Mouse (Mus musculus) heart, embryonic 12.5 days (tissue): ENCODE results near the gene Pdk2. TPM values are rescaled to one million over a fixed set of nuclear protein-coding genes. Genes with fewer than 3 reads are reported as not detected.

Experiments used
- ATAC-seq: fragments of 200-750 bp; cut with Nextera tagmentation; 2 replicates; pipeline ENCODE4 v1.8.0; 2017; ENCODE audit warnings: moderate TSS enrichment, moderate library complexity; ENCODE audit not compliant: insufficient number of reproducible peaks, low FRiP score
- H3K27ac ChIP-seq: fragments of 300-500 bp; sonication (generic); 2 replicates; pipeline ENCODE4 v1.5.1; 2016; ENCODE audit warnings: mild to moderate bottlenecking, moderate library complexity; ENCODE audit not compliant: poor library complexity, severe bottlenecking
- H3K27me3 ChIP-seq: fragments of 300-500 bp; sonication (generic); replicated peaks from 2 replicates; pipeline ENCODE4 v1.6.1; 2016; ENCODE audit warnings: mild to moderate bottlenecking, moderate library complexity
- H3K36me3 ChIP-seq: fragments of 300-500 bp; sonication (generic); 2 replicates; pipeline ENCODE4 v1.6.1; 2016; ENCODE audit warnings: mild to moderate bottlenecking, moderate library complexity
- H3K4me1 ChIP-seq: fragments of 300-500 bp; sonication (generic); replicated peaks from 2 replicates; pipeline ENCODE4 v1.6.1; 2016; ENCODE audit warnings: mild to moderate bottlenecking
- H3K4me2 ChIP-seq: fragments of 300-500 bp; sonication (generic); 2 replicates; pipeline ENCODE4 v1.6.1; 2016; ENCODE audit warnings: mild to moderate bottlenecking, moderate library complexity
- H3K4me3 ChIP-seq: fragments of 300-500 bp; sonication (generic); 2 replicates; pipeline ENCODE4 v1.5.1; 2016; ENCODE audit warnings: mild to moderate bottlenecking
- H3K9ac ChIP-seq: fragments of 300-500 bp; sonication (generic); 2 replicates; pipeline ENCODE4 v1.6.1; 2016; ENCODE audit warnings: mild to moderate bottlenecking, moderate library complexity
- H3K9me3 ChIP-seq: fragments of 300-500 bp; sonication (generic); replicated peaks from 2 replicates; pipeline ENCODE4 v1.6.1; 2016; ENCODE audit warnings: mild to moderate bottlenecking, moderate library complexity
- WGBS: fragments of 180-500 bp; shearing (Covaris S2); methylation state at CpG from one replicate; pipeline ENCODE4 v1.1.7; 2016; 5-methylcytosine and 5-hydroxymethylcytosine counted together
- polyA plus RNA-seq: library from polyadenylated mRNA; unstranded; fragments of >200 nt; fragmentation: Nextera tagmentation; extraction: Ambion mirVana; gene quantifications from 2 replicates; pipeline ENCODE4 v1.2.1, GENCODE M21; 2016

Pdk2 gene
- polyA plus RNA-seq, 1 experiment from 2014 or later: 65.1 TPM

- H3K9ac ChIP-seq: no peak overlapping the region
- H3K36me3 ChIP-seq: peaks cover 15% of the 10 kb centered on the region
- H3K27me3 ChIP-seq: no peaks in the 10 kb centered on the region
- no peak for ATAC-seq
- H3K27ac ChIP-seq: peak overlapping the region; percentile 88
- H3K4me2 ChIP-seq: peak overlapping the region; percentile 47
- peaks cover 69% of the 10 kb centered on the region for H3K4me1 ChIP-seq
- WGBS: 36% methylated on average over 8 of the region's 8 CpGs
- no peak overlapping the region for H3K4me3 ChIP-seq
- 0 out of 2 replicates have a peak, but pooled peaks cover 3% of the 10 kb centered on the region for H3K9me3 ChIP-seq
Measured at GRCm38 (mm10) chr11:95070140-95071107, 29.3 kb upstream of the Pdk2 start.

GRCm38 (mm10) chr11:95069226-95069957, 28.2 kb upstream of the Pdk2 start:
- Histone ChIP-seq H3K27me3 (no peaks in the 10 kb centered on the region), H3K4me2 (no peak overlapping the region), H3K4me3 (no peak overlapping the region), H3K9ac (no peak overlapping the region), H3K4me1 (peaks cover 58% of the 10 kb centered on the region), H3K36me3 (peaks cover 19% of the 10 kb centered on the region), H3K27ac (peak overlapping the region; percentile 88; the same call in 1 of the 2 replicates), H3K9me3 (0 out of 2 replicates have a peak, but pooled peaks cover 3% of the 10 kb centered on the region)
- no peak for ATAC-seq
- 78% methylated on average over 10 of the region's 10 CpGs for WGBS

GRCm38 (mm10) chr11:95056768-95057501, 15.8 kb upstream of the Pdk2 start:
- H3K4me2 ChIP-seq: no peak overlapping the region
- H3K9ac ChIP-seq: no peak overlapping the region
- ATAC-seq: no peak
- H3K27ac ChIP-seq: no peak overlapping the region
- H3K4me1 ChIP-seq: peaks cover 5% of the 10 kb centered on the region
- no peaks in the 10 kb centered on the region for H3K9me3 ChIP-seq
- H3K27me3 ChIP-seq: peaks cover 11% of the 10 kb centered on the region
- H3K36me3 ChIP-seq: peaks cover 72% of the 10 kb centered on the region
- H3K4me3 ChIP-seq: no peak overlapping the region
- 44% methylated on average over 19 of the region's 19 CpGs for WGBS

- Histone ChIP-seq H3K36me3 (peaks cover 47% of the 10 kb centered on the region), H3K4me3 (no peak overlapping the region), H3K4me2 (no peak overlapping the region), H3K27ac (no peak overlapping the region), H3K27me3 (peaks cover 10% of the 10 kb centered on the region), H3K9me3 (no peaks in the 10 kb centered on the region), H3K9ac (no peak overlapping the region), H3K4me1 (peaks cover 5% of the 10 kb centered on the region)
- ATAC-seq: no peak
- WGBS: 56% methylated on average over 9 of the region's 9 CpGs
Measured at GRCm38 (mm10) chr11:95053062-95053461, 11.9 kb upstream of the Pdk2 start.

GRCm38 (mm10) chr11:95046980-95047680, 6.0 kb upstream of the Pdk2 start:
- H3K4me3 ChIP-seq: no peak overlapping the region
- no peaks in the 10 kb centered on the region; the same call in 1 of the 2 replicates for H3K27me3 ChIP-seq
- no peak overlapping the region for H3K4me2 ChIP-seq
- H3K4me1 ChIP-seq: no peaks in the 10 kb centered on the region
- H3K36me3 ChIP-seq: peaks cover 20% of the 10 kb centered on the region; the same call in 1 of the 2 replicates
- no peak overlapping the region for H3K9ac ChIP-seq
- H3K9me3 ChIP-seq: no peaks in the 10 kb centered on the region
- no peak overlapping the region for H3K27ac ChIP-seq
- WGBS: 59% methylated on average over 9 of the region's 9 CpGs
- ATAC-seq: no peak

- 54% methylated on average over 12 of the region's 13 CpGs for whole genome bisulfite sequencing
Measured at GRCm38 (mm10) chr11:95044185-95044870, 3.2 kb upstream of the Pdk2 start.

GRCm38 (mm10) chr11:95043608-95044007, 2.5 kb upstream of the Pdk2 start:
- Histone ChIP-seq H3K4me1 (peaks cover 14% of the 10 kb centered on the region; the same call in 1 of the 2 replicates), H3K36me3 (peaks cover 21% of the 10 kb centered on the region), H3K27me3 (no peaks in the 10 kb centered on the region; the same call in 1 of the 2 replicates), H3K9ac (no peak overlapping the region), H3K27ac (no peak overlapping the region), H3K4me3 (no peak overlapping the region), H3K9me3 (no peaks in the 10 kb centered on the region), H3K4me2 (no peak overlapping the region)
- WGBS: 45% methylated on average over 7 of the region's 7 CpGs
- no peak for ATAC-seq

More at GRCm38 (mm10) chr11:95044185-95044870, 3.2 kb upstream of the Pdk2 start:
- Histone ChIP-seq H3K4me3 (no peak overlapping the region), H3K9me3 (no peaks in the 10 kb centered on the region), H3K36me3 (peaks cover 14% of the 10 kb centered on the region), H3K27me3 (no peaks in the 10 kb centered on the region; the same call in 1 of the 2 replicates), H3K27ac (no peak overlapping the region), H3K4me2 (no peak overlapping the region), H3K9ac (no peak overlapping the region), H3K4me1 (peaks cover 14% of the 10 kb centered on the region; the same call in 1 of the 2 replicates)
- no peak for ATAC-seq

- no peak overlapping the region for H3K27ac ChIP-seq
- no peaks in the 10 kb centered on the region; the same call in 1 of the 2 replicates for H3K27me3 ChIP-seq
- no peak overlapping the region for H3K4me3 ChIP-seq
- peaks cover 26% of the 10 kb centered on the region for H3K36me3 ChIP-seq
- H3K9me3 ChIP-seq: no peaks in the 10 kb centered on the region
- peaks cover 14% of the 10 kb centered on the region; the same call in 1 of the 2 replicates for H3K4me1 ChIP-seq
- no peak overlapping the region for H3K9ac ChIP-seq
- H3K4me2 ChIP-seq: no peak overlapping the region
- no peak for ATAC-seq
- WGBS: 78% methylated on average over 4 of the region's 4 CpGs
Measured at GRCm38 (mm10) chr11:95043060-95043459, 1.9 kb upstream of the Pdk2 start.

GRCm38 (mm10) chr11:95042096-95042495, 942 bp upstream of the Pdk2 start:
- ATAC-seq: 0 out of 2 replicates have a peak, but pooled peaks have one; percentile 26
- H3K4me3 ChIP-seq: peak overlapping the region; percentile 75
- peaks cover 14% of the 10 kb centered on the region; the same call in 1 of the 2 replicates for H3K4me1 ChIP-seq
- peak overlapping the region; percentile 48 for H3K9ac ChIP-seq
- no peak overlapping the region for H3K27ac ChIP-seq
- H3K27me3 ChIP-seq: no peaks in the 10 kb centered on the region; the same call in 1 of the 2 replicates
- no peaks in the 10 kb centered on the region for H3K9me3 ChIP-seq
- H3K36me3 ChIP-seq: peaks cover 36% of the 10 kb centered on the region
- peak overlapping the region; percentile 88 for H3K4me2 ChIP-seq
- WGBS: 2% methylated on average over 11 of the region's 11 CpGs
